ENCODE assay signal across 12 mouse cellular contexts in genomic region chr19:59450561-59451135, GRCm38 (mm10). TPM values are rescaled to one million over a fixed set of nuclear protein-coding genes. Genes with fewer than 3 reads are reported as not detected.
A peak's percentile ranks its signal among the peaks of the same experiment; 100 is the strongest.
DNase-seq lines count a peak whose midpoint lies in the region; ATAC-seq and TF ChIP-seq lines count a peak whose summit lies in the region.
"Had no signal": no experiment of that assay in that cellular context is flagged by ENCODE, and none has a peak within 500 bp of the region (broad histone marks: within the 10 kb centered on the region; RNA-seq: fewer than 3 reads in every experiment).

No protein-coding gene starts in this region.

- no peaks in the 10 kb centered on the region for H3K36me3 ChIP-seq in hindbrain, embryonic 11.5 days (ENCODE audit: control insufficient read depth, insufficient read depth, low read length)
- no peaks in the 10 kb centered on the region for H3K36me3 ChIP-seq in hindbrain, embryonic 12.5 days
- no peaks in the 10 kb centered on the region for H3K36me3 ChIP-seq in embryonic facial prominence, embryonic 14.5 days (ENCODE audit: control insufficient read depth, insufficient read depth, low read length)
- no peaks in the 10 kb centered on the region for H3K36me3 ChIP-seq in limb, embryonic 11.5 days (ENCODE audit: control insufficient read depth, insufficient read depth, low read length)
- H3K36me3 ChIP-seq in midbrain, postnatal 0 days (ENCODE audit: insufficient read depth, low read length), result no peaks in the 10 kb centered on the region
- H3K36me3 ChIP-seq: liver, embryonic 13.5 days had no signal

- no peak overlapping the region for H3K27ac ChIP-seq in hindbrain, embryonic 11.5 days (ENCODE audit: low read depth, low read length)
- H3K27ac ChIP-seq in hindbrain, embryonic 12.5 days, result no peak overlapping the region
- no peak overlapping the region for H3K27ac ChIP-seq in embryonic facial prominence, embryonic 14.5 days (replicated peaks; ENCODE audit: low read depth, low read length)
- H3K27ac ChIP-seq in limb, embryonic 11.5 days (replicated peaks; ENCODE audit: low read depth, low read length), result no peak overlapping the region
- H3K27ac ChIP-seq in midbrain, postnatal 0 days (ENCODE audit: low read depth, low read length), result no peak overlapping the region
- H3K27ac ChIP-seq: liver, embryonic 13.5 days had no signal

- TF ChIP-seq CTCF in midbrain, postnatal 0 days (IDR thresholded peaks at IDR 0.05), result no peak

- DNase-seq in hindbrain, embryonic 11.5 days (ENCODE audit: low spot score), result peak; percentile 52
- no peak for DNase-seq in embryonic facial prominence, embryonic 14.5 days (ENCODE audit: low spot score)
- peak; percentile 48 for DNase-seq in limb, embryonic 11.5 days (ENCODE audit: low spot score)
- DNase-seq in midbrain, postnatal 0 days (ENCODE audit: low spot score), result no peak
- no peak for DNase-seq in lung, postnatal 14 days
- DNase-seq: liver, embryonic 13.5 days; thymus, postnatal 14 days had no signal

- H3K4me2 ChIP-seq in hindbrain, embryonic 11.5 days (replicated peaks; ENCODE audit: low read depth, low read length), result no peak overlapping the region
- H3K4me2 ChIP-seq in hindbrain, embryonic 12.5 days (replicated peaks), result no peak overlapping the region; the same call in 1 of the 2 replicates
- H3K4me2 ChIP-seq in embryonic facial prominence, embryonic 14.5 days (ENCODE audit: low read depth, low read length), result peak overlapping the region; percentile 53
- peak overlapping the region; percentile 36; the same call in 1 of the 2 replicates for H3K4me2 ChIP-seq in limb, embryonic 11.5 days (ENCODE audit: low read depth, severe bottlenecking)
- H3K4me2 ChIP-seq in midbrain, postnatal 0 days (ENCODE audit: low read depth, low read length, poor library complexity, severe bottlenecking), result peak overlapping the region; percentile 32
- H3K4me2 ChIP-seq: liver, embryonic 13.5 days had no signal

- H3K9me3 ChIP-seq in hindbrain, embryonic 11.5 days (ENCODE audit: control insufficient read depth, low read length), result no peaks in the 10 kb centered on the region
- H3K9me3 ChIP-seq in hindbrain, embryonic 12.5 days (replicated peaks), result no peaks in the 10 kb centered on the region
- no peaks in the 10 kb centered on the region for H3K9me3 ChIP-seq in embryonic facial prominence, embryonic 14.5 days (ENCODE audit: control insufficient read depth, low read length)
- H3K9me3 ChIP-seq in limb, embryonic 11.5 days (ENCODE audit: control insufficient read depth, low read length), result no peaks in the 10 kb centered on the region
- H3K9me3 ChIP-seq in midbrain, postnatal 0 days (ENCODE audit: low read length), result no peaks in the 10 kb centered on the region
- H3K9me3 ChIP-seq: liver, embryonic 13.5 days had no signal

- no peaks in the 10 kb centered on the region for H3K4me1 ChIP-seq in hindbrain, embryonic 11.5 days (replicated peaks; ENCODE audit: control insufficient read depth, insufficient read depth, low read length)
- H3K4me1 ChIP-seq in hindbrain, embryonic 12.5 days, result peaks cover 6% of the 10 kb centered on the region; the same call in 1 of the 2 replicates
- peaks cover 9% of the 10 kb centered on the region for H3K4me1 ChIP-seq in embryonic facial prominence, embryonic 14.5 days (ENCODE audit: control insufficient read depth, insufficient read depth, low read length)
- H3K4me1 ChIP-seq in limb, embryonic 11.5 days (ENCODE audit: control insufficient read depth, insufficient read depth, low read length), result no peaks in the 10 kb centered on the region; the same call in 1 of the 2 replicates
- H3K4me1 ChIP-seq in midbrain, postnatal 0 days (ENCODE audit: insufficient read depth, low read length), result peaks cover 5% of the 10 kb centered on the region; the same call in 1 of the 2 replicates
- H3K4me1 ChIP-seq: liver, embryonic 13.5 days had no signal

- H3K9ac ChIP-seq in hindbrain, embryonic 11.5 days (ENCODE audit: low read depth, low read length), result no peak overlapping the region
- no peak overlapping the region for H3K9ac ChIP-seq in hindbrain, embryonic 12.5 days
- H3K9ac ChIP-seq in embryonic facial prominence, embryonic 14.5 days (ENCODE audit: low read depth, low read length), result 0 out of 2 replicates have a peak overlapping the region, but pooled peaks have one; percentile 27
- no peak overlapping the region for H3K9ac ChIP-seq in limb, embryonic 11.5 days (ENCODE audit: low read length)
- H3K9ac ChIP-seq in midbrain, postnatal 0 days (replicated peaks; ENCODE audit: low read length, poor library complexity, severe bottlenecking), result no peak overlapping the region
- H3K9ac ChIP-seq: liver, embryonic 13.5 days had no signal

- ATAC-seq in hindbrain, embryonic 11.5 days (ENCODE audit: low FRiP score), result no peak
- ATAC-seq in hindbrain, embryonic 12.5 days (ENCODE audit: low FRiP score), result no peak
- ATAC-seq in embryonic facial prominence, embryonic 14.5 days (ENCODE audit: low read depth), result no peak
- ATAC-seq in limb, embryonic 11.5 days (ENCODE audit: insufficient number of reproducible peaks, low FRiP score, low TSS enrichment, low read depth), result no peak
- no peak for ATAC-seq in midbrain, postnatal 0 days (ENCODE audit: low FRiP score)
- ATAC-seq in CD4-positive, CD25-positive, alpha-beta regulatory T cell, adult 4 months, result no peak
- no peak for ATAC-seq in cerebellum, adult (ENCODE audit: insufficient number of reproducible peaks, low FRiP score, low TSS enrichment)
- ATAC-seq: intestine, postnatal 0 days had no signal

- no peak overlapping the region for H3K4me3 ChIP-seq in hindbrain, embryonic 11.5 days (ENCODE audit: low read depth, low read length)
- H3K4me3 ChIP-seq in hindbrain, embryonic 12.5 days, result no peak overlapping the region
- peak overlapping the region; percentile 27 for H3K4me3 ChIP-seq in embryonic facial prominence, embryonic 14.5 days (ENCODE audit: low read depth, low read length)
- H3K4me3 ChIP-seq in limb, embryonic 11.5 days (ENCODE audit: low read depth, low read length), result no peak overlapping the region; the same call in 1 of the 2 replicates
- no peak overlapping the region for H3K4me3 ChIP-seq in midbrain, postnatal 0 days (ENCODE audit: low read depth, low read length)
- H3K4me3 ChIP-seq: liver, embryonic 13.5 days had no signal

- WGBS in hindbrain, embryonic 11.5 days, result 6% methylated on average over 14 of the region's 14 CpGs
- 4% methylated on average over 14 of the region's 14 CpGs for WGBS in hindbrain, embryonic 12.5 days
- 10% methylated on average over 14 of the region's 14 CpGs for WGBS in embryonic facial prominence, embryonic 14.5 days
- 7% methylated on average over 14 of the region's 14 CpGs for WGBS in limb, embryonic 11.5 days
- 9% methylated on average over 14 of the region's 14 CpGs for WGBS in midbrain, postnatal 0 days

- H3K27me3 ChIP-seq in hindbrain, embryonic 11.5 days (ENCODE audit: control insufficient read depth, insufficient read depth, low read length), result peaks cover 72% of the 10 kb centered on the region
- peaks cover 87% of the 10 kb centered on the region for H3K27me3 ChIP-seq in hindbrain, embryonic 12.5 days
- peaks cover 82% of the 10 kb centered on the region for H3K27me3 ChIP-seq in embryonic facial prominence, embryonic 14.5 days (replicated peaks; ENCODE audit: control insufficient read depth, insufficient read depth, low read length)
- H3K27me3 ChIP-seq in limb, embryonic 11.5 days (ENCODE audit: control insufficient read depth, insufficient read depth, low read length), result peaks cover 66% of the 10 kb centered on the region
- peaks cover 55% of the 10 kb centered on the region for H3K27me3 ChIP-seq in midbrain, postnatal 0 days (ENCODE audit: insufficient read depth, low read length)

RNA-seq across cellular contexts. Expression of gene Emx2, which starts 7.5 kb away (rescaled TPM):
- 1.0 and 1.4 TPM in 2 replicates for polyA plus RNA-seq in hindbrain, embryonic 11.5 days (2014; fragmentation: Nextera tagmentation; extraction: Ambion mirVana)
- 2.8 and 4.8 TPM in 2 replicates for polyA plus RNA-seq in hindbrain, embryonic 12.5 days (2016; fragmentation: Nextera tagmentation; extraction: Ambion mirVana)
- 6.9 and 7.5 TPM in 2 replicates for polyA plus RNA-seq in embryonic facial prominence, embryonic 14.5 days (2014; fragmentation: Nextera tagmentation; extraction: Ambion mirVana)
- polyA plus RNA-seq in limb, embryonic 11.5 days (2014; fragmentation: Nextera tagmentation; extraction: Ambion mirVana), result 14.0 and 15.5 TPM in 2 replicates
- 6.1 and 6.6 TPM in 2 replicates for total RNA-seq in midbrain, postnatal 0 days (2014; rRNA removed)
- 10.3 and 10.5 TPM in 2 replicates for polyA plus RNA-seq in midbrain, postnatal 0 days (2015; fragmentation: Nextera tagmentation; extraction: Ambion mirVana)
- not detected for polyA plus RNA-seq in CD4-positive, CD25-positive, alpha-beta regulatory T cell, adult 4 months (2017; shearing (Covaris generic))
- total RNA-seq: heart, postnatal 25 days had no signal
- polyA plus RNA-seq: intestine, postnatal 0 days; liver, embryonic 13.5 days had no signal

Comparison
In these comparisons a context has a peak if more than half of its experiments do, and no peak if none do; other contexts are left out.
1. DNase-seq: peak in hindbrain, embryonic 11.5 days (single experiment) and limb, embryonic 11.5 days (single experiment); none in embryonic facial prominence, embryonic 14.5 days (single experiment), midbrain, postnatal 0 days (single experiment) and lung, postnatal 14 days (single experiment).
2. H3K4me2 ChIP-seq: peak in embryonic facial prominence, embryonic 14.5 days (single experiment), limb, embryonic 11.5 days (single experiment) and midbrain, postnatal 0 days (single experiment); none in hindbrain, embryonic 11.5 days (single experiment) and hindbrain, embryonic 12.5 days (single experiment).